Mouse (Mus musculus) limb, embryonic 10.5 days (tissue): ENCODE results near the gene Was. TPM values are rescaled to one million over a fixed set of nuclear protein-coding genes. Genes with fewer than 3 reads are reported as not detected.

Experiments
- DNase-seq: peaks from one replicate; pipeline ENCODE4 v3.0.0-alpha.2; 2017; ENCODE audit warnings: low spot score
- H3K27ac ChIP-seq: fragments of 300-500 bp; sonication (generic); 2 replicates; pipeline ENCODE4 v1.5.1; 2016; ENCODE audit warnings: mild to moderate bottlenecking
- H3K27me3 ChIP-seq: fragments of 300-500 bp; sonication (generic); 2 replicates; pipeline ENCODE4 v1.6.1; 2016; ENCODE audit warnings: low read depth, mild to moderate bottlenecking; ENCODE audit not compliant: poor library complexity, severe bottlenecking
- H3K36me3 ChIP-seq: fragments of 300-500 bp; sonication (generic); 2 replicates; pipeline ENCODE4 v1.6.1; 2016; ENCODE audit warnings: mild to moderate bottlenecking, moderate library complexity
- H3K4me1 ChIP-seq: fragments of 300-500 bp; sonication (generic); 2 replicates; pipeline ENCODE4 v1.6.1; 2016
- H3K4me3 ChIP-seq: fragments of 300-500 bp; sonication (generic); 2 replicates; pipeline ENCODE4 v1.5.1; 2016; ENCODE audit warnings: mild to moderate bottlenecking, moderate library complexity
- H3K9me3 ChIP-seq: fragments of 300-500 bp; sonication (generic); replicated peaks from 2 replicates; pipeline ENCODE4 v1.6.1; 2016; ENCODE audit warnings: mild to moderate bottlenecking
- WGBS: fragments of 180-500 bp; shearing (Covaris S2); methylation state at CpG from one replicate; pipeline ENCODE4 v1.1.7; 2016; 5-methylcytosine and 5-hydroxymethylcytosine counted together
- polyA plus RNA-seq: library from polyadenylated mRNA; unstranded; fragments of >200 nt; fragmentation: Nextera tagmentation; extraction: Ambion mirVana; gene quantifications from 2 replicates; pipeline ENCODE4 v1.2.1, GENCODE M21; 2016

The Was gene
- 0.14 and 0.18 TPM in 2 replicates for polyA plus RNA-seq

GRCm38 (mm10) chrX:8090346-8090953 lies at the start of gene Was:
Gene Was (minus strand): TSS chrX:8090498.
- WGBS = 91% methylated on average over 14 of the region's 14 CpGs

GRCm38 (mm10) chrX:8139480-8139879 lies 49.2 kb upstream of the Was start:
- Histone ChIP-seq H3K27me3 (no peaks in the 10 kb centered on the region), H3K4me3 (no peak overlapping the region), H3K27ac (no peak overlapping the region), H3K4me1 (peaks cover 7% of the 10 kb centered on the region; the same call in 1 of the 2 replicates), H3K9me3 (no peaks in the 10 kb centered on the region), H3K36me3 (peaks cover 68% of the 10 kb centered on the region)
- WGBS = 53% methylated on average over 1 of the region's 1 CpGs
- no peak for DNase-seq

More at GRCm38 (mm10) chrX:8090346-8090953, at the start of gene Was:
- Histone ChIP-seq H3K4me3 (no peak within 1 kb of the TSS), H3K4me1 (no peaks in the 10 kb centered on the region), H3K27ac (no peak within 1 kb of the TSS), H3K9me3 (no peaks in the 10 kb centered on the region), H3K27me3 (no peaks in the 10 kb centered on the region), H3K36me3 (no peaks in the 10 kb centered on the region)
- no peak for DNase-seq

GRCm38 (mm10) chrX:8135886-8136285 lies 45.6 kb upstream of the Was start:
- no peaks in the 10 kb centered on the region for H3K27me3 ChIP-seq
- H3K27ac ChIP-seq = no peak overlapping the region
- H3K9me3 ChIP-seq = no peaks in the 10 kb centered on the region
- 66% methylated on average over 2 of the region's 2 CpGs for WGBS
- no peak for DNase-seq
- H3K4me1 ChIP-seq = 0 out of 2 replicates have a peak, but pooled peaks cover 4% of the 10 kb centered on the region
- no peak overlapping the region for H3K4me3 ChIP-seq
- peaks cover 38% of the 10 kb centered on the region for H3K36me3 ChIP-seq

- Histone ChIP-seq H3K36me3 (peaks cover 25% of the 10 kb centered on the region), H3K4me1 (0 out of 2 replicates have a peak, but pooled peaks cover 4% of the 10 kb centered on the region), H3K9me3 (no peaks in the 10 kb centered on the region), H3K4me3 (peak within 1 kb of the TSS; percentile 60), H3K27ac (peak within 1 kb of the TSS; percentile 84), H3K27me3 (no peaks in the 10 kb centered on the region)
- peak; percentile 88 for DNase-seq
- whole genome bisulfite sequencing = 14% methylated on average over 39 of the region's 40 CpGs
These were observed 42.0 kb upstream of the Was start, which contains the start of gene Wdr13 for GRCm38 (mm10) chrX:8132017-8132976. Gene Wdr13 (minus strand): TSS chrX:8132892.

- H3K27ac ChIP-seq = peak overlapping the region; percentile 36; the same call in 1 of the 2 replicates
- H3K27me3 ChIP-seq = no peaks in the 10 kb centered on the region
- WGBS = 89% methylated on average over 17 of the region's 17 CpGs
- H3K9me3 ChIP-seq = no peaks in the 10 kb centered on the region
- no peak for DNase-seq
- H3K4me3 ChIP-seq = peak overlapping the region; percentile 60
- H3K36me3 ChIP-seq = peaks cover 22% of the 10 kb centered on the region
- H3K4me1 ChIP-seq = 0 out of 2 replicates have a peak, but pooled peaks cover 4% of the 10 kb centered on the region
These were observed 41.1 kb upstream of the Was start for GRCm38 (mm10) chrX:8131393-8131792.

- WGBS = 80% methylated on average over 7 of the region's 7 CpGs
- Histone ChIP-seq H3K9me3 (no peaks in the 10 kb centered on the region), H3K27ac (no peak overlapping the region), H3K4me3 (no peak overlapping the region), H3K4me1 (no peaks in the 10 kb centered on the region), H3K27me3 (no peaks in the 10 kb centered on the region), H3K36me3 (peaks cover 32% of the 10 kb centered on the region)
- no peak for DNase-seq
These were observed 34.9 kb upstream of the Was start for GRCm38 (mm10) chrX:8125235-8125634.

GRCm38 (mm10) chrX:8123821-8124470 lies 33.6 kb upstream of the Was start:
- DNase-seq = no peak
- Histone ChIP-seq H3K27ac (no peak overlapping the region), H3K9me3 (no peaks in the 10 kb centered on the region), H3K27me3 (no peaks in the 10 kb centered on the region), H3K4me3 (no peak overlapping the region), H3K36me3 (peaks cover 23% of the 10 kb centered on the region), H3K4me1 (no peaks in the 10 kb centered on the region)
- WGBS = 87% methylated on average over 6 of the region's 6 CpGs

GRCm38 (mm10) chrX:8117264-8117663 lies 27.0 kb upstream of the Was start:
- Histone ChIP-seq H3K4me1 (no peaks in the 10 kb centered on the region), H3K27ac (no peak overlapping the region)
- no peak for DNase-seq

GRCm38 (mm10) chrX:8115275-8115674 lies 25.0 kb upstream of the Was start:
- Histone ChIP-seq H3K4me1 (no peaks in the 10 kb centered on the region), H3K9me3 (no peaks in the 10 kb centered on the region), H3K36me3 (no peaks in the 10 kb centered on the region), H3K4me3 (no peak overlapping the region), H3K27ac (no peak overlapping the region), H3K27me3 (no peaks in the 10 kb centered on the region)
- WGBS = 82% methylated on average over 4 of the region's 4 CpGs
- DNase-seq = no peak

More at GRCm38 (mm10) chrX:8117264-8117663, 27.0 kb upstream of the Was start:
- Histone ChIP-seq H3K27me3 (no peaks in the 10 kb centered on the region), H3K4me3 (no peak overlapping the region), H3K36me3 (no peaks in the 10 kb centered on the region), H3K9me3 (no peaks in the 10 kb centered on the region)

- Histone ChIP-seq H3K9me3 (no peaks in the 10 kb centered on the region), H3K36me3 (no peaks in the 10 kb centered on the region), H3K4me3 (no peak overlapping the region), H3K4me1 (peaks cover 6% of the 10 kb centered on the region; the same call in 1 of the 2 replicates), H3K27ac (no peak overlapping the region), H3K27me3 (no peaks in the 10 kb centered on the region)
- WGBS = 99% methylated on average over 3 of the region's 3 CpGs
- DNase-seq = no peak
These were observed 14.7 kb upstream of the Was start for GRCm38 (mm10) chrX:8105019-8105418.

GRCm38 (mm10) chrX:8102213-8102668 lies 11.9 kb upstream of the Was start:
- DNase-seq = no peak
- H3K27me3 ChIP-seq = no peaks in the 10 kb centered on the region
- no peaks in the 10 kb centered on the region for H3K9me3 ChIP-seq
- no peaks in the 10 kb centered on the region for H3K36me3 ChIP-seq
- no peak overlapping the region for H3K27ac ChIP-seq
- 76% methylated on average over 7 of the region's 7 CpGs for WGBS
- peaks cover 6% of the 10 kb centered on the region; the same call in 1 of the 2 replicates for H3K4me1 ChIP-seq
- H3K4me3 ChIP-seq = no peak overlapping the region

- H3K27me3 ChIP-seq = no peaks in the 10 kb centered on the region
- H3K4me3 ChIP-seq = no peak overlapping the region
- H3K36me3 ChIP-seq = no peaks in the 10 kb centered on the region
- 13% methylated on average over 3 of the region's 3 CpGs for WGBS
- peak; percentile 67 for DNase-seq
- no peaks in the 10 kb centered on the region for H3K9me3 ChIP-seq
- peaks cover 6% of the 10 kb centered on the region; the same call in 1 of the 2 replicates for H3K4me1 ChIP-seq
- H3K27ac ChIP-seq = peak overlapping the region; percentile 70; the same call in 1 of the 2 replicates
These were observed 10.7 kb upstream of the Was start for GRCm38 (mm10) chrX:8101017-8101416.
